Mouse (Mus musculus): ENCODE results near the gene Slc27a5.

DNA sequence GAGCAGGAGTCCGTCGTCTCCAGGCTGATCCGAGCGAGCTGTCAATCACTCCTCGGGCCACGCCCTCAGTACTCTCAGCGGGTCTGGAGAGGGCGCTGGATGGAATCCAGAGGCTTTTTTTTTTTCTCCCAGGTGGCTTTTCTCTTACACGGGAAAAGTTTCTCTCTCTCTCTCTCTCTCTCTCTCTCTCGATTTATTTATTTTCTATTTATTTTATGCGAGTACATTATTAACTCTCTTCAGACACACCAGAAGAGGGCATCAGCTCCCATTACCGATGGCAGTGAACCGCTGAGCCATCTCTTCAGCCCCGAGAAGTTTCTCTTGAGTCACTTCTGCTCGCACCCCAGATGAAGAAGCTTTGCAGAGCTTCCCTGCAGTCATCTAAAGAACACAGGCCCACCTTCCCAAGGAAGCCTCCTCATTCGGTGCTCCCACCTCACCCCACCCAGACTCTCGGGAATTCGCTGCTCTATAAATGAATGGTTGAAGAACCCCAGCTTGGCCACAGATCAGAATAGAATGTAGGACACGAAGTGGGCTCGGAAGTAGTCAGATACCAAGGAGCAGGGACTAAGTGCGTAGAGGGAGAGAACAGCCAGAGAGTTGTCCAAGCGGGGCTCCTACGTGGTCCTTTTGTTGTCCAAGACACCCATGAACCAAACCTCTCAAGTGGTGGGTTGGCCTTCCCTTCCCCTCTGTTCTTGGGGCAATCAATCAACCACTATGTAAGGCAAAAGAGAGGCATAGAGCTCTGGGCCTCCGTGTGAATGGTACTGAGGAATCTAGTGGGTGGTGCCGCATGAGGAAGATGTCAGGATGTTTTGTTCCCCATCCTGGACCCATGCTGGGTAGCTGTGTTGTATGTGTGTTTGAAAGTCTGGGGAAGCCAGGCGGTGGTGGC is 12.3 kb upstream of the Slc27a5 start, which contains the start of gene Zbtb45:
- TF ChIP-seq CTCF (IDR thresholded peaks at IDR 0.05) = no peak
- TF ChIP-seq EP300 (IDR thresholded peaks at IDR 0.05) = no peak
